Mouse (Mus musculus): Measurements from ENCODE around the gene Atp6v0c.
A peak's percentile ranks its signal among the peaks of the same experiment; 100 is the strongest.

Atp6v0c gene

GRCm38 (mm10) chr17:24169317-24170065, at the start of gene Atp6v0c:
TSS of gene Atp6v0c (minus strand) at chr17:24169702.
- peak; percentile 96 for DNase-seq (ENCODE audit: low read depth, low spot score)

DNA sequence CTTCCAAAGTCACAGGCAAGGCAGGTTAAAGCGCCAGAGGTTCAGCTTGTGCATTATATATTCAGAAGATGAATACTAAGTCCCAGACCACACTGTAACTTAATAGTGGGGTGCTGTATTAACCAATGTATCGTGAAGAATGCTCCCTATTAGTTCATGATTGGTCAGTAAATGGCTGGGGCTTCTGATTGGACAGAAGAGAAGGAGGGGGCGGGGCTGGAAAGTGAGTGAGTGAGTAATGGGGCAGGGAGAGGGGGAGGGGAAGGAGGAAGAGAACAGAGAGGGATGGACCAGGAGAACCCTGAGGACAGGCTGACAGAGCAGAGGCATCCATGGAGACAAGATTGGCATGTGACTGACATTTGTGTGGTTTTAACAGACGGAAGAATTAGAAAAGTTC, 47.3 kb upstream of the Atp6v0c start:
- no peak for DNase-seq (ENCODE audit: low read depth, low spot score)

More at GRCm38 (mm10) chr17:24169317-24170065, at the start of gene Atp6v0c:
- Histone ChIP-seq H3K36me3 (ENCODE audit: control insufficient read depth, insufficient read depth, low read length, poor library complexity, severe bottlenecking) (peaks cover 3% of the 10 kb centered on the region), H3K27me3 (ENCODE audit: control insufficient read depth, insufficient read depth, low read length, poor library complexity, severe bottlenecking) (no peaks in the 10 kb centered on the region)

GRCm38 (mm10) chr17:24213186-24213585, 43.7 kb upstream of the Atp6v0c start:
- DNase-seq (ENCODE audit: low read depth, low spot score) = no peak
- Histone ChIP-seq H3K36me3 (ENCODE audit: control insufficient read depth, insufficient read depth, low read length, poor library complexity, severe bottlenecking) (no peaks in the 10 kb centered on the region), H3K27me3 (ENCODE audit: control insufficient read depth, insufficient read depth, low read length, poor library complexity, severe bottlenecking) (no peaks in the 10 kb centered on the region)

More for the DNA sequence above, 47.3 kb upstream of the Atp6v0c start:
- H3K36me3 ChIP-seq (ENCODE audit: control insufficient read depth, insufficient read depth, low read length, poor library complexity, severe bottlenecking) = no peaks in the 10 kb centered on the region
- no peaks in the 10 kb centered on the region for H3K27me3 ChIP-seq (ENCODE audit: control insufficient read depth, insufficient read depth, low read length, poor library complexity, severe bottlenecking)

- DNase-seq (ENCODE audit: low read depth, low spot score) = no peak
- Histone ChIP-seq H3K36me3 (ENCODE audit: control insufficient read depth, insufficient read depth, low read length, poor library complexity, severe bottlenecking) (no peaks in the 10 kb centered on the region), H3K27me3 (ENCODE audit: control insufficient read depth, insufficient read depth, low read length, poor library complexity, severe bottlenecking) (no peaks in the 10 kb centered on the region)
Measured at GRCm38 (mm10) chr17:24212441-24213018, 43.0 kb upstream of the Atp6v0c start.

GRCm38 (mm10) chr17:24211631-24212440, 42.3 kb upstream of the Atp6v0c start:
- no peaks in the 10 kb centered on the region for H3K27me3 ChIP-seq (ENCODE audit: control insufficient read depth, insufficient read depth, low read length, poor library complexity, severe bottlenecking)
- DNase-seq (ENCODE audit: low read depth, low spot score) = peak; percentile 40

DNA sequence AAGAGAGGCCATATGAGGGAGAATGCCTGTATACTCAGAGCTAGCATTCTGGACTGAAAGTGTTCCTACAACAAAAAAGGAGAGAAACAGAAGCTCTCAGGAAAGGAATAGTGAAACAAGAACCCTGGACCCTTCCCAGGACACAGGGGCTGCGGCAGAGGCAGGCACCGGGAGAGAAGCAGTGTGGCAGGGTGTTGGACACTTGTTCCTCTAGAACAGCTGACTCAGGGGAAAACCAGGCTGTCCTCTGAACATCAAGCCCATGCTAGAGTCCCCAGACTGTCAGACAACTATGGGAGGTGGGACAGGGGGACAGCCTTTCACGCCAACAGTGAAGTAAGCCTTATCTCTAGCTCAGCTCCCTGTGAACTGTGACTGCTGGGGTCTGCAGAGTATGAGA, 41.1 kb upstream of the Atp6v0c start:
- H3K36me3 ChIP-seq (ENCODE audit: control insufficient read depth, insufficient read depth, low read length, poor library complexity, severe bottlenecking) = no peaks in the 10 kb centered on the region
- DNase-seq (ENCODE audit: low read depth, low spot score) = no peak
- no peaks in the 10 kb centered on the region for H3K27me3 ChIP-seq (ENCODE audit: control insufficient read depth, insufficient read depth, low read length, poor library complexity, severe bottlenecking)

More at GRCm38 (mm10) chr17:24211631-24212440, 42.3 kb upstream of the Atp6v0c start:
- no peaks in the 10 kb centered on the region for H3K36me3 ChIP-seq (ENCODE audit: control insufficient read depth, insufficient read depth, low read length, poor library complexity, severe bottlenecking)

- no peak for DNase-seq (ENCODE audit: low read depth, low spot score)
- no peaks in the 10 kb centered on the region for H3K27me3 ChIP-seq (ENCODE audit: control insufficient read depth, insufficient read depth, low read length, poor library complexity, severe bottlenecking)
- H3K36me3 ChIP-seq (ENCODE audit: control insufficient read depth, insufficient read depth, low read length, poor library complexity, severe bottlenecking) = no peaks in the 10 kb centered on the region
Measured at GRCm38 (mm10) chr17:24209916-24210240, 40.4 kb upstream of the Atp6v0c start.

GRCm38 (mm10) chr17:24209043-24209915, 39.8 kb upstream of the Atp6v0c start, which contains the start of gene Ntn3:
TSS of gene Ntn3 (minus strand) at chr17:24209531.
- peak; percentile 25 for DNase-seq (ENCODE audit: low read depth, low spot score)
- no peaks in the 10 kb centered on the region for H3K36me3 ChIP-seq (ENCODE audit: control insufficient read depth, insufficient read depth, low read length, poor library complexity, severe bottlenecking)
- H3K27me3 ChIP-seq (ENCODE audit: control insufficient read depth, insufficient read depth, low read length, poor library complexity, severe bottlenecking) = no peaks in the 10 kb centered on the region

DNA sequence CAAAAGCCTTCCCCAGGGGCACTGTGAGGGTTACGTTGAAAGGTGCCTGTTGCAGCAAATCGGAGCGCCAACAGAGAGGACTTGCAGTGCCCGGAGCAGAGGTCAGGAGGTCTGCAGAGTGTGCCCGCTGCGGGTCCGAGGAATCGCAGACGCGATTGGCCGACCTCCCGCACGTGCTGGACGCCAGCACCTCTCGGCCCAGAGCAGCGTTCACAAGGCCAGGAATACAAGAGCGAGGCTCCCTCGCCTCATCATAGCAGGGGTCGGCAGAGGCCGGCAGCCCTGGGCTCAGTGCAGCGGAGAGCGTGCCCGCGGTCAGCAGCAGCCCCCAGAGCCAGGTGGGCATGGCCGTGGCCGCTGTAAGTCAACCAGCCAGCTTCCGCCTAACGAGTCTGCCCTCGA, 39.1 kb upstream of the Atp6v0c start:
- no peak for DNase-seq (ENCODE audit: low read depth, low spot score)
- no peaks in the 10 kb centered on the region for H3K36me3 ChIP-seq (ENCODE audit: control insufficient read depth, insufficient read depth, low read length, poor library complexity, severe bottlenecking)
- H3K27me3 ChIP-seq (ENCODE audit: control insufficient read depth, insufficient read depth, low read length, poor library complexity, severe bottlenecking) = no peaks in the 10 kb centered on the region

DNA sequence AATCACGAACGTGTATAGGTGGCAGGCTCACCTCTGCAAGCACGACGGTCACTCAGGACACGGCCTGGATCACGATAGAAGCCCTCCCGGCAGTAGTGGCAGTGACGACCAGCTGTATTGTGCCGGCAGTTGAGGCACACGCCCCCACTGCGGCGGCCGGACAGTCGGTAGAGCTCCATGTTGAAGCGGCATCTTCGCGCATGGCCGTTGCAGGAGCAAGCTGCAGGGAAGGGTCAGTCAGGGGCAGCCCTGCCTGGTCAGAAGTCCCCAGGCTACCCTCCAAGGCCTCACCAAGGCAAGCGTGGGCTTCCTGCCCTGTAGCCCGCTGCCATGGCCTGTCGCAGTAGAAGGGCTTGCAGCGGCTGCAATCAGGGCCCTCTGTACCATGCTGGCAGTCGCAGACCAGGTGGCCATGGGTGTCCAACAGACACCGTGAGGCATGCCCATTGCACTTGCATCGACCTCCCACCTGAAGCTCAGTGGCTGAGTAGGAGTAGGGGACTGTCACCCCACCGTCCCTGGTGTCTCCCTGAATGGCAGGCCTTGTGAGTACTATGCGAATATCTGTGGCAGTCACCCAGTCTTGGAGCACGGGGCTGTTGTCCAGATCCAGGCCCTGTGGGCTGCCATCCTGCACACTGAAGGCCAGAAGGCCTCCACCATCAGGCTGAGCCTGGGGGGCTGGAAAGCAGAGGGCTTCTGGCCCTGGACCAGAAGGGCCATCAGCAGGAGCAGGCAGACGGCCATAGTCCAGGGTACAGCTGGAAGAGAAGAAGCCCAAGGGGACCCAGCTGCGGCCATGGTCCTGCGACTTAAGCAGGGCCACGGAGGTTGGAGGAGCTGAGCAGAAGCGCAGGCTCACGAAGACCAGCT, 38.5 kb upstream of the Atp6v0c start:
- Histone ChIP-seq H3K27me3 (ENCODE audit: control insufficient read depth, insufficient read depth, low read length, poor library complexity, severe bottlenecking) (no peaks in the 10 kb centered on the region), H3K36me3 (ENCODE audit: control insufficient read depth, insufficient read depth, low read length, poor library complexity, severe bottlenecking) (no peaks in the 10 kb centered on the region)
- DNase-seq (ENCODE audit: low read depth, low spot score) = no peak

GRCm38 (mm10) chr17:24206451-24207351, 37.2 kb upstream of the Atp6v0c start:
- Histone ChIP-seq H3K27me3 (ENCODE audit: control insufficient read depth, insufficient read depth, low read length, poor library complexity, severe bottlenecking) (no peaks in the 10 kb centered on the region), H3K36me3 (ENCODE audit: control insufficient read depth, insufficient read depth, low read length, poor library complexity, severe bottlenecking) (no peaks in the 10 kb centered on the region)
- peak; percentile 67 for DNase-seq (ENCODE audit: low read depth, low spot score)

DNA sequence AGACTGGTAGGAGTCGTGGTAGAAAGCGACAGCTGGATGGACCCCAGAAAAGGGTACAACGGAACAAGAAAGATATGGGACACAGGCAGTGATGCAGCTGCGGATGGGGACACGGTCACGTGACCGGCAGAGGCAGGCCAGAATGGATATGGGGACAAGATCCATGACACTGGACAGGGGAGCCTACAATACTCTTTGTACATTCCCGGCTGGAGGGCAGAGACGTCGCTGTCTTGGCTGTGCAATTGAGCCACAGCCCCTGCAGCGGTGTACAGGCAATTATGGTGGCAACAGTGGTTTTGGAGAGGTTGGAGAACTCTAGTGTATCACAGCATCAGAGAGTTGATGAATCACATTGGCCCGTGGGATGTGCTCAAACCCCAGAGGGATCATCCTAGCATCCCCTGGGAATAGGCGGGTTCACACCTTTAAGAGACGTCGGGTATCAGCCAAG, 36.4 kb upstream of the Atp6v0c start:
- no peak for DNase-seq (ENCODE audit: low read depth, low spot score)
- no peaks in the 10 kb centered on the region for H3K27me3 ChIP-seq (ENCODE audit: control insufficient read depth, insufficient read depth, low read length, poor library complexity, severe bottlenecking)
- H3K36me3 ChIP-seq (ENCODE audit: control insufficient read depth, insufficient read depth, low read length, poor library complexity, severe bottlenecking) = no peaks in the 10 kb centered on the region
